In the genomic region with DNA sequence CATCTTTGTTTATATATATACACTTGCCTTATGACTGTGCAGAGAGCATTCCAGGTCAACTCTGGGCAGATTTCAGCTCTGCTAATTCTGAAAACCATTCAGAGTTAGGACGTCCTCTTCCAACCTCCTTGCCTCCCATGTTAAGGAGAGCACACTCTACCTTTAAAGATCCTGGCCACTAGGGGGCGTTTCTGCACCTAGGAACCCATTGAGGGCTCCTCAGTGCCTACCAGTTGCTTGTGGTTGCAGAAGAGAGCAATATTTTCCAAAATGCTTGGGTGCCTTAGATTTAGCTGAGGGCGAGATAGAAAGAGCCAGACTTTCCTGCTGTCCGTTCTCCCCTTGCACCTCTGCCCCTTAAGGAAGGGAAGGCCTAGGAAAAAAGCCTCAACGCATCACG, we compare ENCODE assay signal across 9 mouse cellular contexts. TPM values are rescaled to one million over a fixed set of nuclear protein-coding genes. Genes with fewer than 3 reads are reported as not detected.
DNase-seq lines count a peak whose midpoint lies in the region; ATAC-seq lines count a peak whose summit lies in the region.
"Had no signal": no experiment of that assay in that cellular context is flagged by ENCODE, and none has a peak within 500 bp of the region (broad histone marks: within the 10 kb centered on the region; RNA-seq: fewer than 3 reads in every experiment).

No protein-coding gene starts in this region.

- no peak overlapping the region for H3K27ac ChIP-seq in kidney, embryonic 15.5 days
- no peak overlapping the region for H3K27ac ChIP-seq in embryonic facial prominence, embryonic 14.5 days (replicated peaks; ENCODE audit: low read depth, low read length)

- peaks cover 79% of the 10 kb centered on the region for H3K36me3 ChIP-seq in kidney, embryonic 15.5 days
- peaks cover 81% of the 10 kb centered on the region for H3K36me3 ChIP-seq in embryonic facial prominence, embryonic 14.5 days (ENCODE audit: control insufficient read depth, insufficient read depth, low read length)

- no peaks in the 10 kb centered on the region for H3K27me3 ChIP-seq in kidney, embryonic 15.5 days
- no peaks in the 10 kb centered on the region for H3K27me3 ChIP-seq in embryonic facial prominence, embryonic 14.5 days (replicated peaks; ENCODE audit: control insufficient read depth, insufficient read depth, low read length)
- H3K27me3 ChIP-seq: embryonic facial prominence, embryonic 15.5 days had no signal

- H3K4me1 ChIP-seq in kidney, embryonic 15.5 days, result peaks cover 3% of the 10 kb centered on the region; the same call in 1 of the 2 replicates
- no peaks in the 10 kb centered on the region for H3K4me1 ChIP-seq in embryonic facial prominence, embryonic 14.5 days (ENCODE audit: control insufficient read depth, insufficient read depth, low read length)

- no peaks in the 10 kb centered on the region for H3K9me3 ChIP-seq in kidney, embryonic 15.5 days (replicated peaks)
- H3K9me3 ChIP-seq in embryonic facial prominence, embryonic 14.5 days (ENCODE audit: control insufficient read depth, low read length), result no peaks in the 10 kb centered on the region
- H3K9me3 ChIP-seq: embryonic facial prominence, embryonic 15.5 days had no signal

- DNase-seq in kidney, adult 18-20 months, result peak; percentile 65
- DNase-seq in adrenal gland, postnatal 14 days, result peak; percentile 83
- DNase-seq in embryonic facial prominence, embryonic 14.5 days (ENCODE audit: low spot score), result peak; percentile 85
- peak; percentile 68 to 85 for DNase-seq in kidney, postnatal 36 days
- peak; percentile 42 to 67 for DNase-seq in natural killer cell, adult 2 months (ENCODE audit: low spot score in 2 of 2)
- no peak for DNase-seq in urinary bladder, postnatal 4 days (ENCODE audit: low spot score in 2 of 2)

- no peak overlapping the region for H3K4me2 ChIP-seq in kidney, embryonic 15.5 days
- no peak overlapping the region for H3K4me2 ChIP-seq in embryonic facial prominence, embryonic 14.5 days (ENCODE audit: low read depth, low read length)
- H3K4me2 ChIP-seq: embryonic facial prominence, embryonic 15.5 days had no signal

- WGBS in kidney, embryonic 15.5 days, result 71% methylated on average over 6 of the region's 6 CpGs
- 66% methylated on average over 6 of the region's 6 CpGs for WGBS in embryonic facial prominence, embryonic 14.5 days

- no peak; the same call in 1 of the 2 replicates for ATAC-seq in kidney, embryonic 15.5 days (replicated peaks; ENCODE audit: low FRiP score)
- peak; percentile 72 for ATAC-seq in CD4-positive, CD25-positive, alpha-beta regulatory T cell, adult 4 months
- ATAC-seq in embryonic facial prominence, embryonic 14.5 days (ENCODE audit: low read depth), result no peak; the same call in 1 of the 2 replicates

- H3K9ac ChIP-seq in kidney, embryonic 15.5 days, result no peak overlapping the region
- no peak overlapping the region for H3K9ac ChIP-seq in embryonic facial prominence, embryonic 14.5 days (ENCODE audit: low read depth, low read length)
- H3K9ac ChIP-seq: embryonic facial prominence, embryonic 15.5 days had no signal

- H3K4me3 ChIP-seq in kidney, embryonic 15.5 days (replicated peaks), result no peak overlapping the region
- H3K4me3 ChIP-seq in embryonic facial prominence, embryonic 14.5 days (ENCODE audit: low read depth, low read length), result no peak overlapping the region
- H3K4me3 ChIP-seq: embryonic facial prominence, embryonic 15.5 days had no signal

RNA-seq across cellular contexts. Expression of gene Grasp, which starts 13.8 kb away (rescaled TPM):
- polyA plus RNA-seq in kidney, embryonic 15.5 days (2015; fragmentation: Nextera tagmentation; extraction: Ambion mirVana), result 4.7 TPM in 2 replicates
- polyA plus RNA-seq in CD4-positive, CD25-positive, alpha-beta regulatory T cell, adult 4 months (2017; shearing (Covaris generic)), result under 1 TPM in 1 of 2 experiments, not detected in 1; 0.47 TPM
- total RNA-seq in adrenal gland, postnatal 14 days (2021), result 20.7 and 29.7 TPM in 2 replicates
- polyA plus RNA-seq in embryonic facial prominence, embryonic 14.5 days (2014; fragmentation: Nextera tagmentation; extraction: Ambion mirVana), result 6.1 and 7.9 TPM in 2 replicates

RNA-seq across cellular contexts. Expression of gene Acvr1b, which starts 36.4 kb away (rescaled TPM):
- 6.2 and 6.4 TPM in 2 replicates for polyA plus RNA-seq in kidney, embryonic 15.5 days (2015; fragmentation: Nextera tagmentation; extraction: Ambion mirVana)
- 1 to 10 TPM; 4.0 to 5.4 TPM for polyA plus RNA-seq in CD4-positive, CD25-positive, alpha-beta regulatory T cell, adult 4 months (2017; shearing (Covaris generic))
- total RNA-seq in adrenal gland, postnatal 14 days (2021), result 9.0 and 11.2 TPM in 2 replicates
- 10.2 and 10.7 TPM in 2 replicates for polyA plus RNA-seq in embryonic facial prominence, embryonic 14.5 days (2014; fragmentation: Nextera tagmentation; extraction: Ambion mirVana)

RNA-seq across cellular contexts. Expression of gene Nr4a1, which starts 43.8 kb away (rescaled TPM):
- polyA plus RNA-seq in kidney, embryonic 15.5 days (2015; fragmentation: Nextera tagmentation; extraction: Ambion mirVana), result 9.8 and 10.0 TPM in 2 replicates
- 100 to 1,000 TPM in 1 of 2 experiments, 10 to 100 TPM in 1; 57.3 to 120 TPM for polyA plus RNA-seq in CD4-positive, CD25-positive, alpha-beta regulatory T cell, adult 4 months (2017; shearing (Covaris generic))
- 357 and 680 TPM in 2 replicates for total RNA-seq in adrenal gland, postnatal 14 days (2021)
- polyA plus RNA-seq in embryonic facial prominence, embryonic 14.5 days (2014; fragmentation: Nextera tagmentation; extraction: Ambion mirVana), result 11.5 and 12.4 TPM in 2 replicates

Comparison
In these comparisons a context has a peak if more than half of its experiments do, and no peak if none do; other contexts are left out.
1. DNase-seq: peak in kidney, adult 18-20 months (single experiment), adrenal gland, postnatal 14 days (single experiment), embryonic facial prominence, embryonic 14.5 days (single experiment), kidney, postnatal 36 days (2 of 2) and natural killer cell, adult 2 months (2 of 2); none in urinary bladder, postnatal 4 days (0 of 2).